Mouse (Mus musculus): ENCODE measurements around the gene Eef1akmt2.

The Eef1akmt2 gene

GRCm38 (mm10) chr7:132790447-132791219, 61.8 kb downstream of the Eef1akmt2 start:
- DNase-seq (ENCODE audit: low read depth, low spot score) = no peak

GRCm38 (mm10) chr7:132788826-132789225, 63.6 kb downstream of the Eef1akmt2 start:
- DNase-seq (ENCODE audit: low read depth, low spot score) = no peak

DNA sequence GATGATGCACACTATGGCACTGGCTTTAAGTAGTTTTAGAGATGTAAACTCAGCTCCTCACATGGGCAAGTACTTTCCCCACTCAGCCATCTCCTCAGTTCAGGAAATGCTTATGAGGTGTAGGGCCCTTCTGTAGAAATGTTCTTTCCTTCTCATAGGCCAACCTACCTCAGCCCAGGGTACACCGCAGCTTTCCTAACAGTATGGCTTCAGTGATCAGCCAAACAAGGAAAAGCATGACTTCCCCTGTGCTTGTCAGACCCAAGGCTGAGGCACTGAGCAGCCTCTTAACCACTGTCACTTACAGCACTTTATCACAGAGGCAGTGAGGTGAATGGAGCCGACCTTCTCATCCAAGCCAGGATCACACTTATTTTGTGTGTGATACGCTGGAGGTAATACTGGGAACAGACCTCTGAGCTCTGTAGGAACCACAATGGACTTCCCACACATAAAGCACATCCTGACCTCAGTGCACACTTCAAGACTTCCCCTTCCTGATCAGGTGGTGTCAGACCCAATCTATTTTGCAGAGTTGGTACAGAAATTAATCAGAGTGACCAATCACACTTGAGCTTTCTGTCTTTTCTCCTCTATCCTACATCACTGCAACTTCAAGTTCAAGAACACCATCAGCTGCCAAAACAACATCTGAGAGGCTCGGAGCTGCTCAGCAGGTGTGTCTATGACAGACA, 64.8 kb downstream of the Eef1akmt2 start:
- peak; percentile 44 for DNase-seq (ENCODE audit: low read depth, low spot score)

- no peak for DNase-seq (ENCODE audit: low read depth, low spot score)
Measured at GRCm38 (mm10) chr7:132787022-132787421, 65.5 kb downstream of the Eef1akmt2 start.

- DNase-seq (ENCODE audit: low read depth, low spot score) = no peak
Measured at GRCm38 (mm10) chr7:132786522-132786921, 66.0 kb downstream of the Eef1akmt2 start.

DNA sequence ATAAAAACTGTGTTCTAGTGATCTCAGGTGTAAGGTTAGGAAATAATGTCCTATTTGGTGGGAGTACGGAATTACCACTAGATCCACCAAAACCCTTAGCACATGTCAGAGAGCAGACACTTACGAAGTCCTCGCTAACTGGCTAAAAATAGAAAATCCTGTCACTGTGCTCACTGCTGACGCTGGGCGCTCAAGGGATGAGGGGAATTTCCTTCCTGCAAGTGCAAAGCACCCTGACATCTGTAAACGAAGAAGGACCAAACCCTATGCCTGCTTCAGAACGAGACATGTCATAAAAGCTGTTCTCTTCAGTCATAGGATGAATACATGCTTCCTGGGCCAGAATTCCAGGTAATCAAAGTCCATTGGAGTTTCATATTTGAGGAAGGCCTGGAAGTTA, 66.5 kb downstream of the Eef1akmt2 start:
- DNase-seq (ENCODE audit: low read depth, low spot score) = no peak

DNA sequence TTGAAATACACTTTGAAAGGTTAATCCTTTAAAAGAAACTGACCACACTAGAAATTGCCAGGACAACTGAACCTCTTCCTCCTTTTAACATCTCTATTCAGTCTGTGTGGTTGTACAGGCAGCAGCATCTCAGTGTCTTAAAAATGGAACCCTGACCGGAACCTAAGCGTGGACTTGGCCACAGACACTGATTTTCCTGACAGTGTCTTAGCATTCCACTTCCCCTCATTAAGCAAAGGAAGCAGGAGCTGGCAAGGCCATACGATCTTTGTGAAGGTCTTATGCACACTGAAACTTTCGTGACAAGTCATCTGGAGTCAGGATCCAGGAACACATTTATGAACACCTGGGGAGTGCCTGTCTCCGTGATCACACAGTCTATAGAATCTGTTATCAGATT, 68.4 kb downstream of the Eef1akmt2 start:
- no peak for DNase-seq (ENCODE audit: low read depth, low spot score)

DNA sequence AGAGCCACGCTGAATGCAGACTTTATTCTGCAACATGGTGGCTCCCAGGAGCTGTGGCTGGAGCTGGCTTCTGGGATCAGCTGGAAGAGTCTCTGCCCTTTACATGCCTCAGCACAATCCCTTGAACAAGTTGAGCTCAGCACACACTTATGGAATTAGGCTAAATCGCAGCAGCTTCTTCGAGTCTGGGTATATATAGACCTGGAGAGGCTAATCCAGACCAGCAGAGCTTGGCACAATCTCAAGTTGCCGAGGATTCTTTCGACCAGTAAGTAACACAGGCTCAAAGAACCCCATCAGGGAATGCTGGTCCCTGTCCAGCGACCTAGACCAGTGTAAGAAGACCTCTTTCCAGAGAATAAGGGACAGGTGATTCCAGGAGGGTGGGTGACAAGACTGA, 70.6 kb downstream of the Eef1akmt2 start:
- no peak for DNase-seq (ENCODE audit: low read depth, low spot score)

GRCm38 (mm10) chr7:132781130-132781814, 71.2 kb downstream of the Eef1akmt2 start:
- DNase-seq (ENCODE audit: low read depth, low spot score) = no peak

DNA sequence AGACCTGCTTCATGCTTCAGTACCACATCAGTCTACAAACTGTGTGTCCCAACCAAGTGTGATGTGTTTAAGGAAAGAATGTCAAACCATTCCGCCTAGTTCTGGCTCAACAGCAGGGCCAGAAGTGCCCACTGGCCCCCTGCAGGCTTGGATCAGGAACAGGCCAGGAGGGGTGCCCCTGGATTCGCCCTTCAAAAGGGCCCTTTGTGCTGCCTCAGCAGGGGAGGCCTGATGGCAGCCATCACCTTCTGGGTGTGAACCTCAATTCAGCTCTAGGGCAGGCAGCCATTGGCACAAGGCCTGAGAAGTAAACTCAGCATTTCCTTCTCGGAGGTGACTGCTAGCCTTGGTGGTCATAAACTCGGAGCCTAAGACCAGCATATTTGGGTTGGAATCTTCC, 71.9 kb downstream of the Eef1akmt2 start:
- DNase-seq (ENCODE audit: low read depth, low spot score) = no peak

- DNase-seq (ENCODE audit: low read depth, low spot score) = no peak
Measured at GRCm38 (mm10) chr7:132778630-132779029, 73.8 kb downstream of the Eef1akmt2 start.

GRCm38 (mm10) chr7:132777728-132778453, 74.6 kb downstream of the Eef1akmt2 start:
- DNase-seq (ENCODE audit: low read depth, low spot score) = no peak

Data from CD4-positive, CD25-positive, alpha-beta regulatory T cell, adult 2 months (primary cell).